Mouse (Mus musculus) bone marrow macrophage, adult 2 months (primary cell): ENCODE measurements around the gene Ubp1.

ENCODE experiments used
- CTCF ChIP-seq: IDR thresholded peaks from 2 replicates; pipeline ENCODE4 v1.5.1; 2012; ENCODE audit warnings: low read depth, mild to moderate bottlenecking, low read length, moderate library complexity
- POLR2A ChIP-seq: IDR thresholded peaks from 2 replicates; pipeline ENCODE4 v1.6.1; 2012; ENCODE audit warnings: mild to moderate bottlenecking, low read depth, low read length, borderline replicate concordance

GRCm38 (mm10) chr9:113935638-113936037 lies 4.9 kb downstream of the Ubp1 start:
- TF ChIP-seq CTCF = no peak
- no peak for TF ChIP-seq POLR2A
